Mouse (Mus musculus) limb, embryonic 12.5 days (tissue): ENCODE data around the gene Rb1. TPM values are rescaled to one million over a fixed set of nuclear protein-coding genes. Genes with fewer than 3 reads are reported as not detected.

Experiments
- ATAC-seq: fragments of 200-750 bp; cut with Nextera tagmentation; 2 replicates; pipeline ENCODE4 v1.8.0; 2017; ENCODE audit warnings: low read depth, moderate TSS enrichment; ENCODE audit not compliant: insufficient number of reproducible peaks, insufficient read depth, low FRiP score, low TSS enrichment
- H3K27ac ChIP-seq: fragments of 300-500 bp; sonication (generic); 2 replicates; pipeline ENCODE4 v1.5.1; 2016; ENCODE audit warnings: mild to moderate bottlenecking, moderate library complexity
- H3K27me3 ChIP-seq: fragments of 300-500 bp; sonication (generic); 2 replicates; pipeline ENCODE4 v1.6.1; 2016; ENCODE audit warnings: mild to moderate bottlenecking, moderate library complexity
- H3K36me3 ChIP-seq: fragments of 300-500 bp; sonication (generic); 2 replicates; pipeline ENCODE4 v1.6.1; 2016; ENCODE audit warnings: mild to moderate bottlenecking, moderate library complexity
- H3K4me1 ChIP-seq: fragments of 300-500 bp; sonication (generic); replicated peaks from 2 replicates; pipeline ENCODE4 v1.6.1; 2016
- H3K4me2 ChIP-seq: fragments of 300-500 bp; sonication (generic); 2 replicates; pipeline ENCODE4 v1.6.1; 2016; ENCODE audit warnings: mild to moderate bottlenecking, moderate library complexity
- H3K4me3 ChIP-seq: fragments of 300-500 bp; sonication (generic); replicated peaks from 2 replicates; pipeline ENCODE4 v1.5.1; 2016; ENCODE audit warnings: mild to moderate bottlenecking
- H3K9ac ChIP-seq: fragments of 300-500 bp; sonication (generic); replicated peaks from 2 replicates; pipeline ENCODE4 v1.6.1; 2016; ENCODE audit warnings: mild to moderate bottlenecking, moderate library complexity
- H3K9me3 ChIP-seq: fragments of 300-500 bp; sonication (generic); 2 replicates; pipeline ENCODE4 v1.6.1; 2016; ENCODE audit warnings: mild to moderate bottlenecking, moderate library complexity
- WGBS: fragments of 180-500 bp; shearing (Covaris S2); methylation state at CpG from one replicate; pipeline ENCODE4 v1.1.7; 2016; 5-methylcytosine and 5-hydroxymethylcytosine counted together
- polyA plus RNA-seq: library from polyadenylated mRNA; unstranded; fragments of >200 nt; fragmentation: Nextera tagmentation; extraction: Ambion mirVana; gene quantifications from 2 replicates; pipeline ENCODE4 v1.2.1, GENCODE M21; 2016

Gene Rb1
- polyA plus RNA-seq, 1 experiment from 2014 or later: 22.2 TPM

DNA sequence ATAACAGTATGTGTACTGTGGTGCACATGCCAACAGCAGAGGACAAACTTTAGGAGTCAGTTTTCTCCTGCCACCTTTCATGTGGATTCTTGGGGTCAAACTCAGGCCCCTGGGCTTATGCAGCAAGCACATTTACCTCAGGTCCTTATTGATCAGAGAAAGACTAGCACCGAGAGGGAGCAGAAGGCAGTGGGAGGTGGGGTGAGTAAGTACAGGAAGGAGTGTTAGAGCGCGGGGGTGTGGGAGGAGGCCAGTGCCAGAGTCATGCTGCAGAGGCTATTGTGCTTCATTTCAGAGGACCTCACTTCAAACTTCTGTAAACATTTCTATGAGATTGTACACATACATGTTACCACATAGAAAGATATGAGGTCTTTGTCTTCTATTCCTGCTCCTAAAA is 124.2 kb downstream of the Rb1 start:
- Histone ChIP-seq H3K9me3 (no peaks in the 10 kb centered on the region), H3K36me3 (peaks cover 6% of the 10 kb centered on the region; the same call in 1 of the 2 replicates)
- WGBS: 66% methylated on average over 3 of the region's 3 CpGs

DNA sequence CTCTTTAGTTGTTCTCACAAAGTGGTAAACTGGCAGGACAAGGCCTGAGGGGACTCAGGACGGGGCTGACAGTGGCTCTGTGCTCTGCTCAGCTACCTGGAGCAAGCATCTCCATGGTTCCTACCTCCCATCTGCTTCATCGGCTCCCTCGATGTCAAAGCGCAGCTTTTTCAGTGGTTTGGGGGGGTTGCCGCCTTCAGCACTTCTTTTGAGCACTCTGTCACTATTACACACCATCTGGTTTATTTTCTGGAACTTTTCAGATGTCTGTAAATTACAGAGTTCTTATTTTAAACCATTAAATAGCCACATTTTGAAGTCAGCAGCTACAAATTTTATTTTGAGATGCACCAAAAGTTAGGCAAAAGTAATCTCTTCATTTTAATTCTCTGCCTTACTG is 126.6 kb downstream of the Rb1 start:
- Histone ChIP-seq H3K9me3 (no peaks in the 10 kb centered on the region), H3K4me2 (no peak overlapping the region), H3K27me3 (no peaks in the 10 kb centered on the region), H3K4me1 (peaks cover 11% of the 10 kb centered on the region), H3K9ac (no peak overlapping the region), H3K36me3 (peaks cover 14% of the 10 kb centered on the region; the same call in 1 of the 2 replicates), H3K4me3 (no peak overlapping the region), H3K27ac (0 out of 2 replicates have a peak overlapping the region, but pooled peaks have one; percentile 53)
- no peak for ATAC-seq
- 30% methylated on average over 5 of the region's 5 CpGs for WGBS

More for the DNA sequence above, 124.2 kb downstream of the Rb1 start:
- H3K4me2 ChIP-seq: no peak overlapping the region
- H3K4me1 ChIP-seq: peaks cover 11% of the 10 kb centered on the region
- ATAC-seq: no peak
- H3K4me3 ChIP-seq: no peak overlapping the region
- no peaks in the 10 kb centered on the region for H3K27me3 ChIP-seq
- no peak overlapping the region for H3K9ac ChIP-seq
- no peak overlapping the region for H3K27ac ChIP-seq

DNA sequence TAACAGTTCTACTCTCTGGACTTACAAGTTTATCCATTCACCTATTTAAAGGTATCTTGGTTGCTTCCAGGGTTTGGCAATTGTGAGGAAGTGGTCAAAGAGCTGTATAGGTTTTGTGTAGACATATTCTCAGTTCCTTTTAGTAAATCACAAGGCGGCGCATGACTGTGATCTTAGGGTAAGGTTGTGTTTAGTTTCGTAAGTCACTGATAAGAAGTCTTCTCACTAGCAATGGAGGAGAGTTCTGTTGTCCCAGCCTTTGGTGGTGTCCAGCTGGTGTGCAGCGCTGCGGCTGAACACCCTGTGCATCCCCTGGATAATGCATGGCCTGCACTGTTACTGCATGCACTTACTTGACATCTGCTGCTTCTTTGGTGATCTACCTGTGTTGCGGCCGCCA is 138.7 kb downstream of the Rb1 start:
- no peak overlapping the region for H3K9ac ChIP-seq
- peaks cover 47% of the 10 kb centered on the region for H3K36me3 ChIP-seq
- peaks cover 4% of the 10 kb centered on the region; the same call in 1 of the 2 replicates for H3K9me3 ChIP-seq
- WGBS: 95% methylated on average over 7 of the region's 7 CpGs
- no peak overlapping the region for H3K4me3 ChIP-seq
- H3K4me1 ChIP-seq: no peaks in the 10 kb centered on the region
- ATAC-seq: no peak
- H3K4me2 ChIP-seq: no peak overlapping the region
- H3K27ac ChIP-seq: no peak overlapping the region
- no peaks in the 10 kb centered on the region for H3K27me3 ChIP-seq

GRCm38 (mm10) chr14:73181144-73181543 is 144.5 kb downstream of the Rb1 start:
- Histone ChIP-seq H3K4me2 (no peak overlapping the region), H3K27me3 (no peaks in the 10 kb centered on the region), H3K4me3 (no peak overlapping the region), H3K36me3 (peaks cover 94% of the 10 kb centered on the region), H3K27ac (no peak overlapping the region), H3K4me1 (no peaks in the 10 kb centered on the region), H3K9ac (no peak overlapping the region), H3K9me3 (peaks cover 4% of the 10 kb centered on the region; the same call in 1 of the 2 replicates)
- ATAC-seq: no peak
- WGBS: 83% methylated on average over 2 of the region's 2 CpGs

- WGBS: 78% methylated on average over 3 of the region's 3 CpGs
- H3K27me3 ChIP-seq: no peaks in the 10 kb centered on the region
- no peak overlapping the region; the same call in 1 of the 2 replicates for H3K27ac ChIP-seq
- peaks cover 96% of the 10 kb centered on the region for H3K36me3 ChIP-seq
- no peak overlapping the region for H3K4me3 ChIP-seq
- peaks cover 4% of the 10 kb centered on the region; the same call in 1 of the 2 replicates for H3K9me3 ChIP-seq
- H3K9ac ChIP-seq: no peak overlapping the region
- H3K4me1 ChIP-seq: no peaks in the 10 kb centered on the region
- ATAC-seq: no peak
- no peak overlapping the region for H3K4me2 ChIP-seq
Measured at GRCm38 (mm10) chr14:73180671-73181070, 145.0 kb downstream of the Rb1 start.

DNA sequence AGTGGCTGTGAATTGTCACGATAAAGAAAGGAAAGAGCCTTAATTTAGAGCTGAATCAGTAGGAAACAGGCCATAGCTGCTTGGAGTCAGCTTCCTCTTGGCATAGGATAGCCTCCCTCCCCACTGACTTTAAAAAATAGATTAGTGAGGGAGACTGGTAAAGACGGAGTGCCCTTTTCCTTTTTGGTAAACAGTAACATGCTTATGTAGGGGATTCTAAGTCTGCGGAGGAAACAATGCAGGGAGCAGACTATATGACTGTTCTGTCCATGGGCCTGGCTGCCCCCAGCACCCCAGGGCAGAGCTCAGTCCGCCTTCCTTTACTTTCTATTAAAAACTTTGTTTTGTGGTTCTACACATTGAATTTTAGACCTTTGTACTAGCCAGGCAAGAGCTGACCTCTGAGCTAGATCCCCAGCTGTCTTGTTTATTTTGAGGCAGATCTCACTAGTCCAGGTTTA is 146.4 kb downstream of the Rb1 start:
- no peak for ATAC-seq
- Histone ChIP-seq H3K9ac (no peak overlapping the region), H3K4me1 (0 out of 2 replicates have a peak, but pooled peaks cover 9% of the 10 kb centered on the region), H3K9me3 (no peaks in the 10 kb centered on the region), H3K27me3 (no peaks in the 10 kb centered on the region), H3K36me3 (peaks cover 97% of the 10 kb centered on the region), H3K4me3 (no peak overlapping the region), H3K4me2 (no peak overlapping the region), H3K27ac (no peak overlapping the region)
- 93% methylated on average over 4 of the region's 4 CpGs for WGBS

GRCm38 (mm10) chr14:73177961-73178360 is 147.7 kb downstream of the Rb1 start:
- 90% methylated on average over 11 of the region's 11 CpGs for WGBS
- Histone ChIP-seq H3K27me3 (no peaks in the 10 kb centered on the region), H3K9me3 (no peaks in the 10 kb centered on the region), H3K36me3 (peaks cover 99% of the 10 kb centered on the region), H3K4me1 (0 out of 2 replicates have a peak, but pooled peaks cover 10% of the 10 kb centered on the region), H3K4me2 (no peak overlapping the region), H3K27ac (no peak overlapping the region), H3K4me3 (no peak overlapping the region), H3K9ac (no peak overlapping the region)
- ATAC-seq: no peak

GRCm38 (mm10) chr14:73176266-73176665 is 149.4 kb downstream of the Rb1 start:
- Histone ChIP-seq H3K27ac (no peak overlapping the region), H3K9ac (no peak overlapping the region), H3K4me1 (0 out of 2 replicates have a peak, but pooled peaks cover 10% of the 10 kb centered on the region), H3K27me3 (no peaks in the 10 kb centered on the region), H3K9me3 (no peaks in the 10 kb centered on the region), H3K4me2 (no peak overlapping the region), H3K36me3 (peaks cover 99% of the 10 kb centered on the region), H3K4me3 (no peak overlapping the region)
- WGBS: 91% methylated on average over 5 of the region's 5 CpGs
- no peak for ATAC-seq

- Histone ChIP-seq H3K27ac (no peak overlapping the region), H3K4me2 (no peak overlapping the region), H3K27me3 (no peaks in the 10 kb centered on the region), H3K36me3 (peaks cover 99% of the 10 kb centered on the region), H3K4me1 (0 out of 2 replicates have a peak, but pooled peaks cover 10% of the 10 kb centered on the region), H3K9me3 (no peaks in the 10 kb centered on the region), H3K9ac (no peak overlapping the region), H3K4me3 (no peak overlapping the region)
- no peak for ATAC-seq
- 90% methylated on average over 6 of the region's 6 CpGs for WGBS
Measured at GRCm38 (mm10) chr14:73175814-73176213, 149.8 kb downstream of the Rb1 start.

- no peaks in the 10 kb centered on the region for H3K27me3 ChIP-seq
- H3K4me3 ChIP-seq: no peak overlapping the region
- no peak for ATAC-seq
- no peaks in the 10 kb centered on the region for H3K9me3 ChIP-seq
- 0 out of 2 replicates have a peak, but pooled peaks cover 10% of the 10 kb centered on the region for H3K4me1 ChIP-seq
- H3K4me2 ChIP-seq: no peak overlapping the region
- 87% methylated on average over 1 of the region's 1 CpGs for WGBS
- peak overlapping the region; percentile 56; the same call in 1 of the 2 replicates for H3K27ac ChIP-seq
- H3K9ac ChIP-seq: no peak overlapping the region
- H3K36me3 ChIP-seq: peaks cover 99% of the 10 kb centered on the region
Measured at GRCm38 (mm10) chr14:73175031-73175430, 150.6 kb downstream of the Rb1 start.

DNA sequence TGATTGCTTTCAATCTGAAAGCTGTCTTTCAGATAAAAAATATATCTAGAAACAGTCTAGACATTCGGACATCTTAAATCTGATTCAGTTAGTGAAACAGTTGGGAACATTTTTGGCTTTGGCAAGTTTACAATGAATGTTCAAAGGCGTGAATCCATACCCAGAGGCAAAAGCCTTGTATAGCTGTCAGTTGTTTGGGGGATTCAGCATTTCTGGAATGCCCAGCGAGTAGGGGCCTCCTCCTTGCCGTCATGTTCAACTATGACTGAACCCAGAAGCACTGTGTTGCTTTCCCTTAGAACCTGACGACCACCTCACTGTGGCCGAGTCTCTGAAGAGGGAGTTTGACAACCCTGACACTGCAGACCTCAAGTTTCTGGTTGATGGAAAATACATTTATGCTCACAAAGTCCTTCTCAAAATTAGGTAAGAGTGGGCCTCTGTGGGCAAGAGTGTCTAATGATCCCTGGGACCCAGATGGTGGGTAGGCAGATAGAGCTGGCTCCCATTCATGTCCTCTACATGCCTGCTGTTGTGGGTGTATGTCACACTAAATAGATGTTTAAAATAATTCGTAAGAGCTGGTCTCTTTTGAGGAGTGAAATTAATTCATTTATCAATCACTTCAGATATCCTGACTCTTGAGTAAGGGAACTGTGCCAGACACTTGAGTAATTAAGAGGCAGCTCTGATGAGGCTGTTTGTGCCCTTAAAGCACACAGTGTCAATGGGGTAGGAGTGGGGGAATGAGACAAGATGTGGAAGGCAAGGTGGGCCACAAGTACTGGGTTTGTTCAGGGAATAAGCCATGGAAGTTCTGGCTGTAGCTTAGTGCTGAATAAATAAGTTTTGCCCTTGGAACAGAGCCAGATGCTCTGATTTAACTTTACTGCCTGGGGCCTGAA is 151.3 kb downstream of the Rb1 start:
- ATAC-seq: no peak
- Histone ChIP-seq H3K9ac (no peak overlapping the region), H3K36me3 (peaks cover 99% of the 10 kb centered on the region), H3K4me2 (no peak overlapping the region), H3K27me3 (no peaks in the 10 kb centered on the region), H3K9me3 (no peaks in the 10 kb centered on the region), H3K4me1 (0 out of 2 replicates have a peak, but pooled peaks cover 10% of the 10 kb centered on the region), H3K27ac (peak overlapping the region; percentile 56), H3K4me3 (no peak overlapping the region)
- WGBS: 84% methylated on average over 7 of the region's 7 CpGs
